Comparison of ENCODE assay signal across 9 mouse cellular contexts in the genomic region with DNA sequence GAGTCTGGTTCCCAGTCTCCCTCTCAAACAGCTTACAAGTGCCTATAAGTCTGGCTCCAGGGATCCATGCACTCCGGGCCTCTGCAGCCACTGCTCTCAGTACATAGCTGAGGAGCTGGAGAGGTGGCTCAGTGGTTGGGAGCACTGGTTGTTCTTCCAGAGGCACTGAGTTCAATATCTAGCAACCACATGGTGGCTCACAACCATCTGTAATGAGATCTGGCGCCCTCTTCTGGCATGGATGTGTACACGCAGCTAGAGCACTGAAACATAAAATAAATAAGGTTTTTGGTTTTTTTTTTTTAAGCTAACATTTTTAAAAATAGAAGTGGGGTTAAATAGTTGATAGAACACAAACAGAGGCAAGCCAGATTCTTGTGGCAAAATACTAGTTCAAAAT.
DNase-seq lines count a peak whose midpoint lies in the region; ATAC-seq and TF ChIP-seq lines count a peak whose summit lies in the region.
"Had no signal": no experiment of that assay in that cellular context is flagged by ENCODE, and none has a peak within 500 bp of the region (broad histone marks: within the 10 kb centered on the region; RNA-seq: fewer than 3 reads in every experiment).

No protein-coding gene starts in this region.

- no peaks in the 10 kb centered on the region for H3K27me3 ChIP-seq in liver, embryonic 14.5 days (ENCODE audit: control insufficient read depth, insufficient read depth, low read length)
- H3K27me3 ChIP-seq in intestine, embryonic 16.5 days (replicated peaks; ENCODE audit: control insufficient read depth, insufficient read depth, low read length): no peaks in the 10 kb centered on the region
- H3K27me3 ChIP-seq: limb, embryonic 15.5 days had no signal

- no peak for ATAC-seq in liver, embryonic 14.5 days (ENCODE audit: insufficient read depth)
- ATAC-seq in intestine, embryonic 16.5 days: no peak

- TF ChIP-seq CTCF in liver, embryonic 14.5 days (IDR thresholded peaks at IDR 0.05; ENCODE audit: low read depth): peak; percentile 80

- TF ChIP-seq EP300 in liver, embryonic 14.5 days (IDR thresholded peaks at IDR 0.05; ENCODE audit: low read depth): no peak

- no peak overlapping the region for H3K9ac ChIP-seq in liver, embryonic 14.5 days (replicated peaks)
- no peak overlapping the region for H3K9ac ChIP-seq in intestine, embryonic 16.5 days (ENCODE audit: low read depth, low read length)
- H3K9ac ChIP-seq: limb, embryonic 15.5 days had no signal

- H3K9me3 ChIP-seq in liver, embryonic 14.5 days (ENCODE audit: control insufficient read depth, low read length): no peaks in the 10 kb centered on the region
- no peaks in the 10 kb centered on the region for H3K9me3 ChIP-seq in intestine, embryonic 16.5 days (ENCODE audit: control insufficient read depth, low read length)
- H3K9me3 ChIP-seq: limb, embryonic 15.5 days had no signal

- H3K27ac ChIP-seq in liver, embryonic 14.5 days: no peak overlapping the region
- no peak overlapping the region for H3K27ac ChIP-seq in intestine, embryonic 16.5 days (ENCODE audit: low read length)
- H3K27ac ChIP-seq: limb, embryonic 15.5 days had no signal

- no peaks in the 10 kb centered on the region for H3K4me1 ChIP-seq in liver, embryonic 14.5 days (replicated peaks; ENCODE audit: control insufficient read depth in 2 of 2, insufficient read depth in 2 of 2, low read length in 1 of 2)
- H3K4me1 ChIP-seq in intestine, embryonic 16.5 days (ENCODE audit: control insufficient read depth, insufficient read depth, low read length): peaks cover 3% of the 10 kb centered on the region; the same call in 1 of the 2 replicates
- H3K4me1 ChIP-seq: limb, embryonic 15.5 days had no signal

- no peak overlapping the region for H3K4me3 ChIP-seq in liver, embryonic 14.5 days (ENCODE audit: insufficient read depth in 1 of 2, low read depth in 2 of 2, low read length in 2 of 2)
- no peak overlapping the region for H3K4me3 ChIP-seq in intestine, embryonic 16.5 days (ENCODE audit: low read length)
- H3K4me3 ChIP-seq: limb, embryonic 15.5 days had no signal

- no peak overlapping the region for H3K4me2 ChIP-seq in liver, embryonic 14.5 days (ENCODE audit: low read depth)
- no peak overlapping the region for H3K4me2 ChIP-seq in intestine, embryonic 16.5 days (ENCODE audit: low read depth, low read length)
- H3K4me2 ChIP-seq: limb, embryonic 15.5 days had no signal

- 38% methylated on average over 3 of the region's 3 CpGs for WGBS in liver, embryonic 14.5 days (ENCODE audit: insufficient replicate concordance)
- WGBS in intestine, embryonic 16.5 days: 62% methylated on average over 3 of the region's 3 CpGs

- H3K36me3 ChIP-seq in liver, embryonic 14.5 days (replicated peaks; ENCODE audit: control insufficient read depth, insufficient read depth, low read depth): peaks cover 5% of the 10 kb centered on the region
- H3K36me3 ChIP-seq in intestine, embryonic 16.5 days (ENCODE audit: control insufficient read depth, insufficient read depth, low read length): peaks cover 12% of the 10 kb centered on the region; the same call in 1 of the 2 replicates

- DNase-seq in gastrocnemius, adult 18-20 months (ENCODE audit: low spot score): peak; percentile 34
- DNase-seq in gastrocnemius, adult 8-10 months (ENCODE audit: low spot score in 2 of 2): no peak
- peak; percentile 31 for DNase-seq in urinary bladder, postnatal 14 days (ENCODE audit: low spot score)
- DNase-seq in urinary bladder, adult 18-20 months (ENCODE audit: low spot score in 2 of 2): no peak
- peak; percentile 55 to 69 for DNase-seq in cerebellum, postnatal 10 days
- peak in 1 of 3 experiments; percentile 14 for DNase-seq in liver, embryonic 14.5 days (ENCODE audit: low read depth in 3 of 3, low spot score in 3 of 3)
- peak; percentile 54 for DNase-seq in thymus, postnatal 0 days (ENCODE audit: low spot score)

Comparison
In these comparisons a context has a peak if more than half of its experiments do, and no peak if none do; other contexts are left out.
1. DNase-seq: peak in gastrocnemius, adult 18-20 months (single experiment), urinary bladder, postnatal 14 days (single experiment), cerebellum, postnatal 10 days (2 of 2) and thymus, postnatal 0 days (single experiment); none in gastrocnemius, adult 8-10 months (0 of 2) and urinary bladder, adult 18-20 months (0 of 2).